Mouse (Mus musculus) lung, postnatal 36 days (tissue): ENCODE data around the gene Ndufb4.

Experiments used
- DNase-seq: peaks from one replicate; pipeline ENCODE4 v3.0.0; 2022; ENCODE audit warnings: mixed read lengths

Gene Ndufb4

GRCm38 (mm10) chr16:37634578-37634977 lies 19.7 kb downstream of the Ndufb4 start:
- no peak for DNase-seq

DNA sequence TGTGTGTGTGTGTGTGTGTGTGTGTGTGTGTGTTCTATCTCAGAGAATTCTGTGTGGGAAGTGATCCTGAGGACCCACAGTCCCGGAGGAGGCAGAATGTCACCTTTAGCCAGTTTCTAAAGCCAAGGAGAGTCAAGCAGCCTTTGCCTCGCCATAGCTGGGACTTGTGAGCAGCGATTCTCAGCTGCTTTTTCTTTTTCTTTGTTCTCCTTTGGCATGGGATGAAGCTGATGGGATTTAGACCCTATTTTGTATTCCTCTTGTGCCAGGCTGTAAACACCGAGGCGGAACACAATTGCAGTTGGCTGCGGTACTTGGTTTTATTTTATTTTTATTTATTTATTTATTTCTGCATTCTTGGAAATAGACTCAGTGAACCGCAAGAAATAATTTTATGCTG lies 25.2 kb downstream of the Ndufb4 start:
- no peak for DNase-seq

GRCm38 (mm10) chr16:37628336-37628735 lies 25.9 kb downstream of the Ndufb4 start:
- no peak for DNase-seq

DNA sequence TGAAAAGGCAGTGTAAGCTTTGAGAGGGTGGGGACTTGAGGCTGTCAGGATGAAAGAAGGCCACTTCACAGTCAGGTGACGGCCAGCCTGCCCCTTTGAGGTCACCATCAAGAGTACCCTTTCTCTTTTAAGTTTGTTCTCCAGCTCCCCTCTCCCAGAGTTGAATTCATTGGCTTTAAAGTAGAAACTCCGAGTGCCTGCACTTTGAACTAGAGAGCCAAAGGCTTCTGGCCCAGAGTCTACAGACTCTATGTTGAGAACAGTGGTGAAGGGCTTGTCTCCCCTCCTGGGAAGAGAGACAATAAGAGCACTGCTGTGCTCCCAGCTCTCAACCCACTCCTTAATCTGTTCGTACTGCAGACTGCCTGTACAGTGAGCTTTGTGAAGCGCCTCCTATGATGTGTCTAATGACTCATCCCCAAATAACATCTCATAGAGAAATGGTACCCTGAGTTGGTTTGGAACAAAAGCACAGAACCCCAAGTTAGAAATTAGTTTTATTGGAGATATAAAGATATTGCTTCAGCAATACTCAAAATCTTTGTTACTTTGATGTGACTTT lies 27.8 kb downstream of the Ndufb4 start:
- DNase-seq, result no peak

GRCm38 (mm10) chr16:37622919-37623318 lies 31.3 kb downstream of the Ndufb4 start:
- DNase-seq, result no peak

DNA sequence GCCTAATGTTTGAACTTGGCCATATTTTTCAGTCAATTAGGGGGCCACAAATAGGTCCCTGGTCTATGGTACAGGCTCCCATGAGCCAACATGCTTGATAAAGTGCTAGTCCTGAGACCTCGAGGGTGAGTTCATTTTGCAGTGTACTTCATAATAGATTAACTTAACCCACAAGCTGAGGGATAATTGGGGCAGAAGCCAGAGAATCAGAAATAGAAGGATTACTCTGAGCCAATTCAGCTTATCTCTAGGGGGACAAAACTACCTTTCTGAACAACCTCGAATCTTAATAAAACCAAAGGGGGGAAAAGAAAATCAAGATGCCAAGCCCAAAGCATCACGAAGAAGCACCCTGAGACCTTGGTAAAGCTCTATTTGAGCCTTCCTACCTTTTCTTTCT lies 31.9 kb downstream of the Ndufb4 start:
- DNase-seq, result no peak

DNA sequence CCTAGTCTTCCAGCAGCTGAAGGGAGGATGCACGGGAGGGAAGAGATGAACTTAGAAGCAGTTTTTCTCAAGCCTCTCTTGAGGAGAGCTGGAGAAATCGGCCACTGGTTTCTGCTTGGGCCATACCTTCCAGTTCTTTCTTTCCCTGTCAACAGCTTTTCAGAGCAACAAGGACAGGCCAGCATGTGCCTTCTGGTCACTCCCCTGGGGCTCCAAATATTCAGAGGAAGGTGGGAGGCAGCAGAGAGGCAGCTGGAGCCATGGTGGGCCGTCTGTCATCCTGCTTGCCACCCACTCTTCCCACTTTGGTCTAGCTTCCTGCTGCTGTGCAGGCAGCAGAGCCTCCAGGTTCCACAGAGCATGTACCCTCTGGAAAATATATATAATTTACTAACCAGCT lies 36.6 kb downstream of the Ndufb4 start:
- DNase-seq, result no peak

GRCm38 (mm10) chr16:37616104-37616503 lies 38.1 kb downstream of the Ndufb4 start:
- no peak for DNase-seq

DNA sequence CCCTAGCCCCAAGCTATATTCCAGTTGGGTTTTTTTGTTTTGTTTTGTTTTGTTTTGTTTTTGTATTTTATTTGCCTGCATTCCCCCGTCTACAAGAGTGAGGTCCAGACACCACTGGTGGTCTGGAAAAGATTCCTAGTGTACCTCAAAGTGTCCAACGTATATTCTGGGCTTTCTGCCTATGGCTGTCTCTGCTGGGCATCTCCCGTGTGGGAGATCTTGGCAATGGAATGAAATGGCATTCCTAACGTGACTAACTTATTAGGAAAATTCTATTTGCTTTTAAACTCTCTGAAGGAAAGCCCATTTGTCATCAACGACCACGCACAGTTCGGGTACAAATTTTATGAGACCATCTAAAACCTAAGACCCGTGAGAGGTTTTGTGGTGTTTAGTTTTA lies 38.8 kb downstream of the Ndufb4 start:
- no peak for DNase-seq

DNA sequence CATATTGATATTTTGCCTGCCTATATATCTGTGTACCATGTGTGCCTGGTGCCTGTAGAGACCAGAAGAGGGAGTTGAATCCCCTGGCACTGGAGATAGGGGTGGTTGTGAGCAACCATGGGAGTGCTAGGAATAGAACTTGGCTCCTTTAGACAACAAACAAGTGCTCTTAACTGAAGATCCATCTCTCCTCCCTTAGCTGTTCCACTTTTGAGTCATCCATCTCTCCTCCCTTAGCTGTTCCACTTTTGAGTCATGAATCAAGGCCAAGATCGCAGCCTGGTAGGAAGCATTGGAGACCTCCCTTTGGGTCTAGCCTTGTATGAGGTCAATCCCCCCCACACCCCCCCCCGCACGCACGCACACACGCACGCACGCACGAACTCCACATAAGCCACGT lies 39.7 kb downstream of the Ndufb4 start:
- no peak for DNase-seq

DNA sequence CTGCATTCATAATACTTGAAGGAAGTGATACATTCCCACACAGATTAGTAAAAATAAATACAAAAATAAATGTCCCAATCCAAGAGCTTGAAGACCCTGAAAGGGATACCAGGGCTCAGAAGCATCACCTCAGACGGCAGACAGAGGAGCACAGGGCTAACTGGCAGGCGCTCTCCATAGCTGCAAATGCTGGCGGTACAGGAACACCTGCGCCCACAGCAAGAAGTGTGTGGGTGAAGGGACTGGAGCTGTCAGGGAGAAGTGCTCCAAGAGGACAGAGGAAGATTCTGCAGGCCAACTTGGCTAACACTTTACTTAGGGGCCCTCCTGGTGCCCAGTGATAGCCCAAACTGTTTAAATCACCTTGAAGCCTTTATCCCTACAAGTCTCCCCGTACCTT lies 42.2 kb downstream of the Ndufb4 start:
- DNase-seq, result no peak

DNA sequence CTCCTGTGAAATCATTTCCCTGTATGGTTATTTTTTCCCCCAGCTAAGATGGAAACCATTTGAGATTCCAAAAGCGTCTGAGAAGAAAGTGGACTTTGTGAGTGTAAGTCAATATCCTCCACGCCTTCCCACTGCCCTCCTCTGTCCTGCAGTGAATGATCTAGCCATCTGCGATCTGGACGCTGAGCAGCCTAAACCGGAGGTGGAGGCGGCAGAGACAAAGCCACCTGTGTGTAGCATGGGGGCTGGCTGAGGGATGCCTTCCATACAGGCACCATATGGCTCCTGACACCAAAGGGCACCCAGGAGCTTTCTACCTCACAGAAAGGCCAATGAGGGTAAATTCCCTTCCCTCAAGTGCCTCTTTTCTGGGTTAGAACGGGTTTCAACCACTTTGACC lies 43.2 kb downstream of the Ndufb4 start:
- no peak for DNase-seq

DNA sequence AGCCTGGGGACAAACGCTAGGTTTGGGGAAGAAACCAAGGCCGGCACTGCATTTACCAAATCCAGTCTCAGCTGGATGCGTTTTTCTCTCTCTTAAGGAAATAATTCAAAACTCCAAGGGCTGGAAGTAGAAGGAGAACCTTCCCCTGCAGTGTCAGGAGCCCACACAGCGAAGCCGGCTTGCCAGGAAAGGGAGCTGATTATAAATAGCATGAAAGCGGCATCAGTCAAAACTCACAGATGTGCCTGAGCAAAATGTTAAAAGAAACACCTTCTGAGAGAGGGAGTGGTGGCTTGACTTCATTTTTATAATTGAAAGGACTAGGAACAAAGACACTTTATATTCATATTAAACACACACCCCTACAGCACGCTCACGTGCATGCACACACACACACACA lies 43.9 kb downstream of the Ndufb4 start:
- no peak for DNase-seq

GRCm38 (mm10) chr16:37604243-37604642 lies 50.0 kb downstream of the Ndufb4 start:
- no peak for DNase-seq

- DNase-seq, result no peak
Measured at GRCm38 (mm10) chr16:37603431-37603830, 50.8 kb downstream of the Ndufb4 start.

DNA sequence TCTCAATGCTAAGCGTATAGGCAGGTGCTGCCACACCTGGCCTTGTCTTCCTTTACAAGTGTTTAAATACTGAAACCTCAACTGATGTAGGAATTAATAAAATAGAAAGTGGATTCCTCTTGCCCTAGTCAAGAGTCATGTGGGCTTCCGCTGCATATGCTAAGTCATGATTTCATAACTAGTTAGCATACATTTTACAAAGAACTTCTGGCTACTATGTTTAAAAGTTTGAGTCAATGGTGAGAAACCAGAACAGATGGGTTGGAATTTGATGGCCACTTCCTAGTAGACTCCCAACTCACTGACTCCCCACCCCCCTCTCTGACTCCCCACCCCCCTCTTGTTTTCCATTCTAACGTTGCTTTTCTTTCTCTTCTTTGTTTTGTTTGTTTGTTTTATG lies 54.9 kb downstream of the Ndufb4 start:
- no peak for DNase-seq

DNA sequence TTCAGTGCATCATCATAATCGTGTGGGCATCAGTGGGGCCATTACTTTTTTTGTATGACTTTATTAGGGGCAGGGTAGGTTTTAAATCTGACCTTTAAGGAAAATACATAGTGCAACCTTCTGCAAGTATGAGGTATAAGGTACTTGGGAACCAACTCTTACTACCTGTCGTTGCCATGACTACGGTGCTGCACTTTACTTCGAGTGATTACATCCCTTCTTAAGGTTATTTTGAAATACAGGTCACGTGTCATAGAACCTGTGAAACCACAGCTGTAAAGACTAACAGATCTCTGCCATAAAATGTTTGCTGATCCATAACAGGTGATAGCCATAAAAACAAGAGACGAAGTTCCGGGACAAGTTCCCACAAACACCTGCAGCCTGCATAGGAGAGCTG lies 55.8 kb downstream of the Ndufb4 start:
- peak; percentile 72 for DNase-seq

- DNase-seq, result no peak
Measured at GRCm38 (mm10) chr16:37597412-37597811, 56.8 kb downstream of the Ndufb4 start.
